Mouse (Mus musculus): ENCODE results near the gene Tlk2.

Tlk2 gene

GRCm38 (mm10) chr11:105312972-105313632 is 134.5 kb downstream of the Tlk2 start:
- peak; percentile 77 for DNase-seq (ENCODE audit: low read depth, low spot score)

GRCm38 (mm10) chr11:105313633-105314014 is 135.0 kb downstream of the Tlk2 start:
- no peak for DNase-seq (ENCODE audit: low read depth, low spot score)

DNA sequence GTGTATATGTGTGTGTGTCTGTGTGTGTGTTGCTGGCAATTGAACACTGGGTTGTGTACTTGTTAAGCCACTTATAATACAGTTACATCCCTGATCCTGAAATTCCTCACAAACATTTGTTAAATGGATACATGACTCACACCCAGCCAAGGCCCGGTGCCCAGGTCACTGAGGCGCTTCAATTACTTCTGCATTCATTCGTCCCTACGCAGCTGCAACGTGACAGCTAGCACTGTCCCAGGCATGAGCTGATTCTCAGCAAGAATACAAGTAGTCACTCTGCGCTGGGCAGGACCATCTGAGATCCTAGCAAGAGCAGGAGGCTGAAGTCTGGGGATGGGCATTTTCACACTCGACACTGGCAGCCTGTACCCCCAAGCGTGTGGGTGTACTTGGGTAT is 136.7 kb downstream of the Tlk2 start:
- DNase-seq (ENCODE audit: low read depth, low spot score), result no peak

DNA sequence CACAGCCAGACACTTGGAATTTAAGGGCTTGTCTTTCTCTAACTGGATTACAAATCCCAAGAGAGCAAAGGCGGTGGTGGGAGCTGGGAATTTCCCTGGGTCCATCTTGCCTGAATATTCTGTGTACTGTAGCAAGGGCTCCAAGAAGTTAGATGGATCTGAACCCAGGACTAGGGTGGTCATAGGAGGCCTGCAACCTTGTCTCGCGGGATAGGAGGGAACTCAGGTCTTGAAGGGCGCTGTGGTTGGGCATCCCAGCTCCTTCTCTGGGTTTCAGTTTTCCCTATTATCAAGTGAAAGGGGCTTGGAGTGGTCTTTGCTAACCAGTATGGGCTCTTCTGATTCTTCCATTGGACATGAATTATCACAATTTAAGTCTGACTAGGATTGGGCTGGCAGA is 137.5 kb downstream of the Tlk2 start:
- DNase-seq (ENCODE audit: low read depth, low spot score), result no peak

GRCm38 (mm10) chr11:105317769-105318168 is 139.2 kb downstream of the Tlk2 start:
- DNase-seq (ENCODE audit: low read depth, low spot score), result no peak

- no peak for DNase-seq (ENCODE audit: low read depth, low spot score)
These were observed 142.5 kb downstream of the Tlk2 start for GRCm38 (mm10) chr11:105321090-105321489.

GRCm38 (mm10) chr11:105323530-105323929 is 144.9 kb downstream of the Tlk2 start:
- no peak for DNase-seq (ENCODE audit: low read depth, low spot score)

- no peak for DNase-seq (ENCODE audit: low read depth, low spot score)
These were observed 148.5 kb downstream of the Tlk2 start for GRCm38 (mm10) chr11:105327101-105327500.

DNA sequence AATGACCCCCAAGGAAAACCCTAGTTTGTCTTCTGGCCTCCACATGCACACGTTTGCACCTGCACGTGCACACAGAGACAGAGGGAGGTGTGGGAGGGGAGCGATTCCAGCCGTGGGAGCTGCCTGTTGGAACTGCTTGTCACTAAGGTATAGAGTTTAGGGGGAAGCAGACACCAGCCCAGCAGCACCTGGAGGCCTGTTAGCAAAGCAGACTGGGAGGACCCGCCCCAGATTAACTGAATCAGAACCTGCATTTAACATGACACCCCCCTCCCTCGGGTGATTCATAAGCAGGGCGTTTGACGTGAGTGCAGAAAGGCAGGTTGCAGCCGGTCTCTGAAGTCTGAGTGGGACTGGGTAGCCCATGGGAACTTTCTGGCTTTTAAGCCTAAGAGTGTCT is 151.4 kb downstream of the Tlk2 start:
- DNase-seq (ENCODE audit: low read depth, low spot score), result no peak

GRCm38 (mm10) chr11:105331129-105331528 is 152.5 kb downstream of the Tlk2 start:
- no peak for DNase-seq (ENCODE audit: low read depth, low spot score)

DNA sequence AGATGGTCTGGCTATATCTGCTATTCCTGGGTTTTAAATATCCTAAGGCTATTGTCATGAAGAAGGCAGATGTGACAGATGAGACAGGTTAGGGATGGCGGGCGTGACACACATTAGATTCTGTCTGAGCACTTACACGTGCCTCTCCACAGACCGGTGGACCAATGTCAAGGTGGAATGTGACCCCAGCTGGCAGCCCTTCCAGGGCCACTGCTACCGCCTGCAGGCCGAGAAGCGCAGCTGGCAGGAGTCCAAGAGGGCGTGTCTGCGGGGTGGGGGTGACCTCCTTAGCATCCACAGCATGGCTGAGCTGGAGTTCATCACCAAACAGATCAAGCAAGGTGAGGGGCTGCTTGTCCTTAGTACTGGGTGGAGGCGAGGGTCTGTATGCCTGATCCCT is 153.1 kb downstream of the Tlk2 start:
- peak; percentile 63 for DNase-seq (ENCODE audit: low read depth, low spot score)

DNA sequence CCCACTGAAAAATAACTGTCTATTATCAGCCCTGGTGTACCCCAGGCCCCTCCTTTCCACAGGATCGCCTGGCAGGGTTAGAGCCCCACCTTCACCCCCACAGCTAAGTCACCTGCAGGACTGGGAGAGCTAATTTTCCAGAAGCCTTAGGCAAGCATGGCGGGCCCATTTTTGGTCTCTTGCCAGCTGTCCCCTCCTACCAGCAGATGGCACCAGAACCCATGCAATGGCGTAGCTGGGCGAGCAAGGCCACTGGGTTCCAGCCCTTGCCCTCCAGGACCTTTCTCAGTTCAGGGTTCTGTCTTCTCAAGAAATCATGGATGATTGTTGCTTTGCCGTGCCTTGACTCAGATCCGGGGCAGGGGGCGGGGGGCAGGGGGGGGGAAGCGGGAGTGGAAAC is 153.9 kb downstream of the Tlk2 start:
- DNase-seq (ENCODE audit: low read depth, low spot score), result peak; percentile 60

Measured in mesoderm, embryonic 11.5 days (tissue).